Mouse (Mus musculus) liver, postnatal 0 days (tissue): ENCODE results near the gene Atxn7l1. TPM values are rescaled to one million over a fixed set of nuclear protein-coding genes. Genes with fewer than 3 reads are reported as not detected.

Experiments
- ATAC-seq: fragments of 200-750 bp; cut with Nextera tagmentation; 2 replicates; pipeline ENCODE4 v1.8.0; 2017; ENCODE audit warnings: mild to moderate bottlenecking, moderate library complexity
- DNase-seq: peaks from one replicate; pipeline ENCODE4 v3.0.0-alpha.2; 2016
- H3K27ac ChIP-seq: fragments of 300-500 bp; sonication (generic); 2 replicates; pipeline ENCODE4 v1.5.1; 2014; ENCODE audit warnings: antibody characterized with exemption, moderate library complexity, mild to moderate bottlenecking, low read depth
- H3K27me3 ChIP-seq: fragments of 300-500 bp; sonication (generic); 2 replicates; pipeline ENCODE4 v1.6.1; 2014; ENCODE audit warnings: low read length, control low read depth, mixed read lengths; ENCODE audit not compliant: insufficient read depth
- H3K36me3 ChIP-seq: fragments of 300-500 bp; sonication (generic); replicated peaks from 2 replicates; pipeline ENCODE4 v1.6.1; 2014; ENCODE audit warnings: mild to moderate bottlenecking, control low read depth, low read length, moderate library complexity, mixed read lengths; ENCODE audit not compliant: insufficient read depth
- H3K4me1 ChIP-seq: fragments of 300-500 bp; sonication (generic); 2 replicates; pipeline ENCODE4 v1.6.1; 2014; ENCODE audit warnings: antibody characterized with exemption, mild to moderate bottlenecking, control low read depth; ENCODE audit not compliant: insufficient read depth
- H3K4me2 ChIP-seq: fragments of 300-500 bp; sonication (generic); 2 replicates; pipeline ENCODE4 v1.6.1; 2014; ENCODE audit warnings: low read depth, mild to moderate bottlenecking, low read length, moderate library complexity, mixed read lengths
- H3K4me3 ChIP-seq: fragments of 300-500 bp; sonication (generic); 2 replicates; pipeline ENCODE4 v1.5.1; 2014; ENCODE audit warnings: low read depth, low read length
- H3K9ac ChIP-seq: fragments of 300-500 bp; sonication (generic); replicated peaks from 2 replicates; pipeline ENCODE4 v1.6.1; 2014; ENCODE audit warnings: mild to moderate bottlenecking, moderate library complexity
- H3K9me3 ChIP-seq: fragments of 300-500 bp; sonication (generic); 2 replicates; pipeline ENCODE4 v1.6.1; 2016; ENCODE audit warnings: mild to moderate bottlenecking, control low read depth, low read length, mixed read lengths
- CTCF ChIP-seq: sonication (generic); IDR thresholded peaks from 2 replicates; pipeline ENCODE4 v1.5.1; 2016; ENCODE audit warnings: antibody characterized with exemption, low read depth
- EP300 ChIP-seq: IDR thresholded peaks from 2 replicates; pipeline ENCODE4 v1.6.1; 2016; ENCODE audit warnings: antibody characterized with exemption, low read depth, mild to moderate bottlenecking
- WGBS: fragments of 180-500 bp; shearing (Covaris S2); extraction: QIAGEN DNeasy Blood & Tissue Kit; methylation state at CpG from one replicate; pipeline ENCODE4 v1.1.7; 2014; ENCODE audit not compliant: insufficient replicate concordance; 5-methylcytosine and 5-hydroxymethylcytosine counted together
- polyA plus RNA-seq: library from polyadenylated mRNA; unstranded; fragments of >200 nt; fragmentation: Nextera tagmentation; extraction: Ambion mirVana; gene quantifications from 2 replicates; pipeline ENCODE4 v1.2.1, GENCODE M21; 2015

Atxn7l1 gene
- polyA plus RNA-seq, 1 experiment from 2014 or later: 8.5 TPM

DNA sequence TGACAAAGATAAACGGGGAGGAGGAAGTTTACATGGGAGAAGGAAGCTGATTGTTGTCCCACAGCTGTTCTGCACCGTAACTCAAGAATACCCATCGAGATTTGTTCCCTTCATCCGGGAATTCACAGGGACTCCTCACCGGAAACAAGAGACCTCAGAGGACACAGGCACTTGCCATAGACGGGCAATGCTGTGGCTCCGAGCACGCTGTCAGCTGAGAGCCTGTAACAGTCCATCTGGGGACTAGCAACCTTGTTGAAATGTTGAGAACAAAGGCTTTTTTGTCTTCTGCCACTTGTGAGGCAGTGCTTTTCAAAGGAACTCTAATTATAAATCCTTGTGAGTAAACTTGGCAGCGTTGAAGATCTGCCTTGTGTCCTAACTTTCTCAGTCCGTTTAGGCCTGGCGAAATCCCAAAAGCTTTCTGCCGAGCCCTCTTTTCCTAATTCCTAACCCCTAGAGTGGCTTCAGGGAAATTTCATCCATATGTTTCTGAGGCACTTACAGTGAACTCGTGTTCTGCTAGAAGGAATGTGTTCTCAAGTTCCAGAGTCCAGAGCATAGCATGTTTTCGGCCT lies 36.5 kb upstream of the Atxn7l1 start:
- ATAC-seq: no peak
- Histone ChIP-seq H3K27ac (0 out of 2 replicates have a peak overlapping the region, but pooled peaks have one; percentile 35), H3K4me3 (no peak overlapping the region), H3K36me3 (no peaks in the 10 kb centered on the region), H3K4me2 (no peak overlapping the region), H3K4me1 (peaks cover 3% of the 10 kb centered on the region; the same call in 1 of the 2 replicates), H3K27me3 (no peaks in the 10 kb centered on the region), H3K9me3 (no peaks in the 10 kb centered on the region), H3K9ac (no peak overlapping the region)
- TF ChIP-seq CTCF (no peak), EP300 (no peak)
- DNase-seq: no peak
- 31% methylated on average over 14 of the region's 14 CpGs for whole genome bisulfite sequencing

DNA sequence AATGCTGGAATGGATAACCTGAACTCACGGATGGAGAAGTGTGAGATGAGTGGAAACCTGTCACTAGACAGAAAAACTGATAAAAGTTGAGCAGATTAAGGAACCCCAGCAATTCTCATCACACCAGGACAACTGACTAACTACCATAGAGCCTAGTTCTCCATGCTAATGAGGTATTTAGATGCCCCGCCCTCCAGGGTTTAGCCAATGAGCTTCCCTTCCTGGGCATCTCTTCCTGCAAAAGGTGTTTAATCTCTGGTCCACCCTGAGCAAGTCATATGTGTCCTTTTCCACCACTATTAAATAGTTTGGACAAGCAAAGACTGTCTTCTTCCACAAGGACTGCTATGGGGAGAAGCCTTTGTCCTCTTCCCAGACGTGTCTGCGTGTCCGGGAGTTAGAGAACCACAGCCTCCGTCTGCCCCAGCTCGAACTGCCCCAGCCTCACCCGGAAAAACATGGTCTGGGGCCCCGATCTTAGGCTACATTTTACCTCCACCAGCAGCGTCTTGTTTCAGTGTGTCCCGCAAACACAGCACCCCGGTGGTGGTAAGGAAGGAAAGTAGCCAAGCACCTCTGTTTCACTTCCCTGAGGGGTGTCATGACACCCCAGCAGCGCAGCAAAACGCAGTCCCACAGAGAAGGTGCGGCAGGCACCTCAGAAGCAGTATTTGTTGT lies 28.7 kb upstream of the Atxn7l1 start:
- Histone ChIP-seq H3K4me1 (no peaks in the 10 kb centered on the region), H3K27me3 (no peaks in the 10 kb centered on the region), H3K9me3 (no peaks in the 10 kb centered on the region), H3K4me2 (peak overlapping the region; percentile 51), H3K27ac (no peak overlapping the region), H3K4me3 (no peak overlapping the region), H3K36me3 (no peaks in the 10 kb centered on the region), H3K9ac (no peak overlapping the region)
- ATAC-seq (no peak), DNase-seq (no peak)
- WGBS: 33% methylated on average over 15 of the region's 15 CpGs
- TF ChIP-seq CTCF: no peak
- no peak for TF ChIP-seq EP300

DNA sequence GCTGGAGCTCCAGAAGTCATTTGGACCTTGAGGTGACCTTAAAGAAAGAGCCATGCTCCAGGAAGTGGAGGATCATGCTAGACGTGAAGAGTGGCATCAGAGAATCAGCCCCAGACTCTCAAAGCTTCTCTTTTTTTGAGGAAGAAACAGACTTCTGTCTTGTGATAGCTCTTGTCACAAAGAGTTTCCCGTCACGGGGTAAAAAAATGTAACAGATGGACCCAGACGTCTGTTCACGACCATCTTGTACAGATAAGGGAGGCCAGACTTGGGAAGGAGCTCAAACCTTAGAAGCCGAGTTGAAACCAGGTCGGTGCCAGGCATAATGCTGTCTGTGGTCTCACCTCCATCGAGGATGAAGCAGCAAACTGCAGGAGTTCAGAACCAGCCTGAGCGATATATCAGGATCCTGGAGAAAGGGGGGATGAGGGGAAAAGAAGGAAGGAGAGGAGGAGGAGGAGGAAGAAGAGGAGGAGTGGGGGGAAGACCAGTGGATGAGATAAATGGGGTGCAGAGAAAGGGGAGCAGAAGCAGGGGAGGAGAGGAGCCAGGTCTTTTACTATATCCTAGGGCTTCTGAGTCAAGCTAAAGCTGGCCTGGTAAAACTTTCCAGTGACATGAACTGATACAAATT lies 21.8 kb upstream of the Atxn7l1 start:
- no peak for DNase-seq
- ATAC-seq: 0 out of 2 replicates have a peak, but pooled peaks have one; percentile 19
- WGBS: 27% methylated on average over 9 of the region's 9 CpGs

DNA sequence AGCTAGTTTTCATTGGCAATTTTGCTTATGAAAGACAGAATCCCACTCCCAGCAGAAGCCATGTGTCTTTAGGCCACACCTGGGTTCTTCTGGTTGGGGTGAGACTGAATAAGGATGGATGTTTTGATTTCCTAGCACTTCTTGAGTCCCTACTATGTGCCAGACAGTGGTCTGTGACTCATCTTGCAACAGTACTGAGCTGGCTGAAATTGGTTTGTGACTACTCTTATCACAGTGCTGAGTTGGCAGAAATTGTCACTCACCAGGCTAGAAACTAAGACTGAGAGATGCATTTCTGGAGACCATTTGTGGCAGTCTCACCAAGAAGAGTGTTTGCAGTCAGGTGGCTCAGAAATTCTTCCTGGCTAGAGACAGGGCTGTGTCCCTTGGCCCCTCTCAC lies 21.2 kb upstream of the Atxn7l1 start:
- Histone ChIP-seq H3K9ac (no peak overlapping the region), H3K4me2 (no peak overlapping the region), H3K36me3 (no peaks in the 10 kb centered on the region), H3K9me3 (no peaks in the 10 kb centered on the region), H3K27ac (no peak overlapping the region), H3K27me3 (no peaks in the 10 kb centered on the region), H3K4me1 (0 out of 2 replicates have a peak, but pooled peaks cover 2% of the 10 kb centered on the region), H3K4me3 (no peak overlapping the region)
- TF ChIP-seq EP300 (no peak), CTCF (no peak)
- no peak for DNase-seq
- ATAC-seq: no peak

More for the DNA sequence above, 21.8 kb upstream of the Atxn7l1 start:
- Histone ChIP-seq H3K27me3 (no peaks in the 10 kb centered on the region), H3K4me1 (0 out of 2 replicates have a peak, but pooled peaks cover 2% of the 10 kb centered on the region), H3K9me3 (no peaks in the 10 kb centered on the region), H3K36me3 (no peaks in the 10 kb centered on the region), H3K4me3 (no peak overlapping the region), H3K27ac (no peak overlapping the region), H3K9ac (no peak overlapping the region), H3K4me2 (no peak overlapping the region)
- TF ChIP-seq EP300 (no peak), CTCF (no peak)

DNA sequence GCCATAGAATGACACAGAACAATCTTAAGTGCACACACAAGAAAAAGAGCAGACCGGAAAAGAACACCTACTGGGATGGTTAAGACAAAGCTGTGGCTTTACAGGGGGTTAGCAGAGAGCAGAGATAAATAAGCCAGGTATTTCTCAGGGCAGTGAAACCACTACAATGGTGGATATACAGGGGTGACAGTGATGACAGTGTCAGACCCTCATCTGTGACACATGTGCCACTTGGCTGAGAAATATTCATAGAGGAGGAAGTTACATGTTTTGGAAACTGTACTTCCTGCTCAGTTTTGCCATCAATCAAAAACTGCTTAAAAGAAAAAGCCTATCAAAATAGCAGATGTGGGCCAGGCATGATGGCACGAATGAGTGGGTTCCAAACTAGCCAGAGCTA lies 19.4 kb upstream of the Atxn7l1 start:
- Histone ChIP-seq H3K4me2 (no peak overlapping the region), H3K4me3 (no peak overlapping the region), H3K27ac (no peak overlapping the region), H3K27me3 (no peaks in the 10 kb centered on the region), H3K9me3 (no peaks in the 10 kb centered on the region), H3K4me1 (0 out of 2 replicates have a peak, but pooled peaks cover 2% of the 10 kb centered on the region), H3K9ac (no peak overlapping the region), H3K36me3 (no peaks in the 10 kb centered on the region)
- ATAC-seq: no peak
- WGBS: 59% methylated on average over 2 of the region's 2 CpGs
- TF ChIP-seq EP300 (no peak), CTCF (no peak)
- DNase-seq: no peak

DNA sequence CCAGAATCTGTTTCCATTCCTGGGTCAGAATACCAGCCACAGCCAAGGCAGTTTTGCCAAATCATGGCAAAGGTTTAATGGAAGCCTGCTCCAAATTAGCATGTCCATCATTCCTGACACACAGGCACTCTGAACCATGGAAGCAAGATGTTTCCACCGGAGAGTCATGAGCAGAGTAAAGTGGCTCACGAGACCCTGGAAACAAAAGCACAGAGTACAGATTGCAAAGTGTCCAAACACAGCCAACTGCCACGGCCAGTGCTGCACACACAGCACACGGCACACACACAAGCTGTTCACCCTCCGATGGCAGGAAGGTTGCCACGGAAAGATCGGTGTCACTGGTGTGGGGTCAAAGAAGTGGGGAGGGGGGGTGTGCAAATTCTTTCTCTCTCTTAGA lies 18.8 kb upstream of the Atxn7l1 start:
- Histone ChIP-seq H3K27ac (no peak overlapping the region), H3K27me3 (no peaks in the 10 kb centered on the region), H3K9me3 (no peaks in the 10 kb centered on the region), H3K9ac (no peak overlapping the region), H3K36me3 (no peaks in the 10 kb centered on the region), H3K4me2 (no peak overlapping the region), H3K4me1 (0 out of 2 replicates have a peak, but pooled peaks cover 2% of the 10 kb centered on the region), H3K4me3 (no peak overlapping the region)
- no peak for ATAC-seq
- 80% methylated on average over 7 of the region's 7 CpGs for WGBS
- DNase-seq: no peak
- TF ChIP-seq CTCF (no peak), EP300 (no peak)
